Comparison of ENCODE assay signal across 8 mouse cellular contexts in genomic region chr10:77900903-77901818, GRCm38 (mm10). TPM values are rescaled to one million over a fixed set of nuclear protein-coding genes. Genes with fewer than 3 reads are reported as not detected.
A peak's percentile ranks its signal among the peaks of the same experiment; 100 is the strongest.
DNase-seq lines count a peak whose midpoint lies in the region; ATAC-seq and TF ChIP-seq lines count a peak whose summit lies in the region.

No protein-coding gene starts in this region.

- H3K4me1 ChIP-seq in intestine, embryonic 16.5 days (ENCODE audit: control insufficient read depth, insufficient read depth, low read length) = peaks cover 6% of the 10 kb centered on the region; the same call in 1 of the 2 replicates
- 0 out of 2 replicates have a peak, but pooled peaks cover 4% of the 10 kb centered on the region for H3K4me1 ChIP-seq in neural tube, embryonic 14.5 days (ENCODE audit: control insufficient read depth, insufficient read depth, low read length)

- no peaks in the 10 kb centered on the region for H3K36me3 ChIP-seq in intestine, embryonic 16.5 days (ENCODE audit: control insufficient read depth, insufficient read depth, low read length)
- no peaks in the 10 kb centered on the region for H3K36me3 ChIP-seq in neural tube, embryonic 14.5 days (ENCODE audit: control insufficient read depth, insufficient read depth, low read length)

- no peak for TF ChIP-seq CTCF in left cerebral cortex, adult 2 months (IDR thresholded peaks at IDR 0.05)

- peak overlapping the region; percentile 95; the same call in 1 of the 2 replicates for H3K4me2 ChIP-seq in intestine, embryonic 16.5 days (ENCODE audit: low read depth, low read length)
- peak overlapping the region; percentile 66 for H3K4me2 ChIP-seq in neural tube, embryonic 14.5 days (ENCODE audit: low read depth, low read length)

- WGBS in intestine, embryonic 16.5 days = 85% methylated on average over 27 of the region's 27 CpGs
- WGBS in neural tube, embryonic 14.5 days = 83% methylated on average over 27 of the region's 27 CpGs

- H3K9me3 ChIP-seq in intestine, embryonic 16.5 days (ENCODE audit: control insufficient read depth, low read length) = no peaks in the 10 kb centered on the region
- no peaks in the 10 kb centered on the region for H3K9me3 ChIP-seq in neural tube, embryonic 14.5 days (ENCODE audit: control insufficient read depth, low read length)

- peak; percentile 22 for DNase-seq in cerebellum, adult 11-12 months
- no peak for DNase-seq in cerebellum, adult 8-10 months
- no peak for DNase-seq in left cerebral cortex, adult 2 months (ENCODE audit: extremely low spot score in 1 of 2, low spot score in 2 of 2)
- DNase-seq in left cerebral cortex, postnatal 10 days (ENCODE audit: extremely low spot score in 1 of 2, low spot score in 2 of 2) = no peak
- DNase-seq in embryo, embryonic 10.5 days (ENCODE audit: low spot score) = no peak
- no peak for DNase-seq in thymus, adult 18-20 months

- H3K27ac ChIP-seq in left cerebral cortex, adult 2 months = no peak overlapping the region
- H3K27ac ChIP-seq in intestine, embryonic 16.5 days (ENCODE audit: low read length) = no peak overlapping the region
- H3K27ac ChIP-seq in neural tube, embryonic 14.5 days (ENCODE audit: low read depth, low read length) = no peak overlapping the region

- 0 out of 2 replicates have a peak overlapping the region, but pooled peaks have one; percentile 73 for H3K9ac ChIP-seq in intestine, embryonic 16.5 days (ENCODE audit: low read depth, low read length)
- H3K9ac ChIP-seq in neural tube, embryonic 14.5 days (replicated peaks; ENCODE audit: low read depth, low read length) = peak overlapping the region; percentile 70; the same call in 1 of the 2 replicates

- peak overlapping the region; percentile 73 for H3K4me3 ChIP-seq in left cerebral cortex, adult 2 months
- H3K4me3 ChIP-seq in intestine, embryonic 16.5 days (ENCODE audit: low read length) = peak overlapping the region; percentile 62
- peak overlapping the region; percentile 53 for H3K4me3 ChIP-seq in neural tube, embryonic 14.5 days (ENCODE audit: low read depth, low read length)

- intact Hi-C loops in left cerebral cortex, adult 2 months (cut with DNase I) = no loop called here
- intact Hi-C loops in left cerebral cortex, postnatal 10 days (cut with DNase I) = no loop called here

- no peak for ATAC-seq in intestine, embryonic 16.5 days
- ATAC-seq in neural tube, embryonic 14.5 days (ENCODE audit: low read depth) = no peak

- H3K27me3 ChIP-seq in intestine, embryonic 16.5 days (replicated peaks; ENCODE audit: control insufficient read depth, insufficient read depth, low read length) = no peaks in the 10 kb centered on the region
- no peaks in the 10 kb centered on the region for H3K27me3 ChIP-seq in neural tube, embryonic 14.5 days (ENCODE audit: control insufficient read depth, insufficient read depth, low read length)

RNA-seq across cellular contexts. Expression of gene Lrrc3, which starts 1.2 kb away (rescaled TPM):
- total RNA-seq in left cerebral cortex, adult 2 months (2021) = 1 to 10 TPM; 9.5 to 9.8 TPM
- 10 to 100 TPM; 31.7 to 33.5 TPM for total RNA-seq in left cerebral cortex, postnatal 10 days (2021)
- 3.3 TPM in 2 replicates for polyA plus RNA-seq in intestine, embryonic 16.5 days (2015; fragmentation: Nextera tagmentation; extraction: Ambion mirVana)
- polyA plus RNA-seq in neural tube, embryonic 14.5 days (2014; fragmentation: Nextera tagmentation; extraction: Ambion mirVana) = 17.4 and 20.6 TPM in 2 replicates

RNA-seq across cellular contexts. Expression of gene Gm3285, which starts 39.4 kb away (rescaled TPM):
- total RNA-seq in left cerebral cortex, adult 2 months (2021) = not detected
- not detected for total RNA-seq in left cerebral cortex, postnatal 10 days (2021)
- polyA plus RNA-seq in intestine, embryonic 16.5 days (2015; fragmentation: Nextera tagmentation; extraction: Ambion mirVana) = not detected in 2 replicates
- not detected in 2 replicates for polyA plus RNA-seq in neural tube, embryonic 14.5 days (2014; fragmentation: Nextera tagmentation; extraction: Ambion mirVana)

RNA-seq across cellular contexts. Expression of gene Gm10318, which starts 48.5 kb away (rescaled TPM):
- not detected for total RNA-seq in left cerebral cortex, adult 2 months (2021)
- total RNA-seq in left cerebral cortex, postnatal 10 days (2021) = not detected
- polyA plus RNA-seq in intestine, embryonic 16.5 days (2015; fragmentation: Nextera tagmentation; extraction: Ambion mirVana) = not detected in 2 replicates
- polyA plus RNA-seq in neural tube, embryonic 14.5 days (2014; fragmentation: Nextera tagmentation; extraction: Ambion mirVana) = 0.30 TPM in 1 of 2 replicates, not detected in the other

RNA-seq across cellular contexts. Expression of gene Gm36176, which starts 54.6 kb away (rescaled TPM):
- total RNA-seq in left cerebral cortex, adult 2 months (2021) = not detected
- not detected for total RNA-seq in left cerebral cortex, postnatal 10 days (2021)
- not detected in 2 replicates for polyA plus RNA-seq in intestine, embryonic 16.5 days (2015; fragmentation: Nextera tagmentation; extraction: Ambion mirVana)
- not detected in 2 replicates for polyA plus RNA-seq in neural tube, embryonic 14.5 days (2014; fragmentation: Nextera tagmentation; extraction: Ambion mirVana)
